Mouse (Mus musculus): ENCODE data around the gene Fcrl6.

GRCm38 (mm10) chr1:172567758-172568157 is 34.6 kb downstream of the Fcrl6 start:
- TF ChIP-seq POLR2A (IDR thresholded peaks at IDR 0.05; ENCODE audit: borderline replicate concordance, control insufficient read depth, low read depth, low read length) (no peak), CTCF (IDR thresholded peaks at IDR 0.05; ENCODE audit: control insufficient read depth, insufficient read depth, low read length) (no peak)

Data from bone marrow, adult 2 months (tissue).